Mouse (Mus musculus) lung, postnatal 36 days (tissue): ENCODE measurements around the gene Mrps7.
A peak's percentile ranks its signal among the peaks of the same experiment; 100 is the strongest.

Source experiments
- DNase-seq: peaks from one replicate; pipeline ENCODE4 v3.0.0; 2022; ENCODE audit warnings: mixed read lengths

The Mrps7 gene

DNA sequence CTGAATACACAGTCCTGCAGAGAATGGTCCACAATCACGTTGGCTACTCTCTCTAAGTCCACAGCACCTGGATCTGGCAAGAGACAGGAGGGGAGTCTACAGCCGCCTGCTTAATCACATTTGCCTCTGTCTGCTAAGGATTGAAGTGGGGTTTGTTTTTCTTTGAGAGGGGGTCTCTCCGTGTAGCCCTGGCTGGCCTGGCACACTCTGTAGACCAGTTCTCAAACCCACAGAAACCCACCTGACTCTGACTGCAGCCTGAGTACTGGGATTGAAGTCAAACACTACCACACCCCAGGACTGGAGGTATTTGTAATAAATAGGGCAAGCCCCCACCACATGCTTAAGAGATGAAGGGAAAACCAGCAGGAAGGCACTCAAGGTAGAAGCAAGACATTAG lies 5.9 kb downstream of the Mrps7 start:
- no peak for DNase-seq

GRCm38 (mm10) chr11:115611173-115611572 lies 7.4 kb downstream of the Mrps7 start:
- DNase-seq, result no peak

GRCm38 (mm10) chr11:115612059-115612409 lies 8.3 kb downstream of the Mrps7 start:
- DNase-seq, result peak; percentile 88

- peak; percentile 95 for DNase-seq
Measured at GRCm38 (mm10) chr11:115612410-115613137, 8.8 kb downstream of the Mrps7 start, which contains the start of gene Mif4gd. Gene Mif4gd (minus strand): TSS chr11:115612969.

DNA sequence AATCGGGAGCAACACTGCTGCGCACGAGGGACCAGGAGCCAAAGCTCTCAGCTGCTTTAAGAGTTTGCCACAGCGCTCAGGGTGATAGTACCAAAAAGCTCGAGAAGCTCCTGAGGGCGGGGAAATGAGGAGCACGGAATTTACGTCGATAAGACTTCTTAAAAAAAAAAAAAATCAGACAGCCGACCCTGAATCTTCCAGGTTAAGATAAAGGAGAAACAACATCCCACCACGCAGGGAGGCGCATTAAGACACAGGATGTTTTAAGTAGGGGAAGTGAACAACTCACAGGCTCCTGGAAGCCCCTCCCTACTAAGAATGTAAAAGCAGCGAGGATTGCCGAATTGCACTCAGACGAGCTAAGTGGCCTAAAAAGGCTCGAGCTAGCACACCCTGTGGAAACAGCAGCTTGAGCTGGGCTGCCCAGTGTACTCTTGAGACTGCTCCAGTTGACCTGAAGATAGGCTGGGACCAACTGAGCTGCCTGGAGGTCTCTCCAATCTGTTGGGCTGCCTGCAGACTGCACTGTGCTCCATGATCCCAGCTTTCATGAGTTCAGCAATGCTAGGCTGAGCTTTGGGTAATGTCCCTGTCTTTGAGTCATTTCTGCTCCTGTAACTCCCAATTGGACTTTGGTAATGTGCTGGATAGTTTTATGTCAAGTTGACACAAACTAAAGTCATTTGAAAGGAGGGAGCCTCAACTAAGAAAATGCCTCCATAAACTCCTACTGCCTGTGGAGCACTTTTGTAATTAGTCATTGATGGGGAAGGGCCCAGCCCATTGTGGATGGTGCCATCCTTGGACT lies 9.6 kb downstream of the Mrps7 start:
- DNase-seq, result peak; percentile 59

GRCm38 (mm10) chr11:115614346-115615107 lies 10.8 kb downstream of the Mrps7 start:
- DNase-seq, result no peak

- no peak for DNase-seq
Measured at GRCm38 (mm10) chr11:115615108-115615825, 11.5 kb downstream of the Mrps7 start.

- DNase-seq, result no peak
Measured at GRCm38 (mm10) chr11:115615875-115616274, 12.2 kb downstream of the Mrps7 start.

- DNase-seq, result no peak
Measured at GRCm38 (mm10) chr11:115616371-115616770, 12.6 kb downstream of the Mrps7 start.

- no peak for DNase-seq
Measured at GRCm38 (mm10) chr11:115616893-115617292, 13.2 kb downstream of the Mrps7 start.

DNA sequence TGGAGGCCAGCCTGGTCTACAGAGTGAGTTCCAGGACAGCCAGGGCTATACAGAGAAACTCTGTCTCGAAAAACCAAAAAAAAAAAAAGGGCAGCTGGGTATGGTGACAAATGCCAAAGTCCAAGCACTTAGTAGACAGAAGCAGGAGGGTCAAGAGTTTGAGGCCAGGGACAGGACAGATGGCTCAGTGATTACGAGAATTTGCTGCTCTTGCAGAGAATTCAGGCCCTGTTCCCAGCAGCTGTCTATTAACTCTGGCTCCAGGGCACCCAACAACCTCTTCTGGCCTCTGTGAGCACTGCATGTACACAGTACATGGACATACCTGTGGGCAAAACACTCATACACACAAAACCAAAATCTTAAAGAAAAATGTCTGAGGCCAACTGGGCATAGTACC lies 14.3 kb downstream of the Mrps7 start:
- DNase-seq, result no peak

DNA sequence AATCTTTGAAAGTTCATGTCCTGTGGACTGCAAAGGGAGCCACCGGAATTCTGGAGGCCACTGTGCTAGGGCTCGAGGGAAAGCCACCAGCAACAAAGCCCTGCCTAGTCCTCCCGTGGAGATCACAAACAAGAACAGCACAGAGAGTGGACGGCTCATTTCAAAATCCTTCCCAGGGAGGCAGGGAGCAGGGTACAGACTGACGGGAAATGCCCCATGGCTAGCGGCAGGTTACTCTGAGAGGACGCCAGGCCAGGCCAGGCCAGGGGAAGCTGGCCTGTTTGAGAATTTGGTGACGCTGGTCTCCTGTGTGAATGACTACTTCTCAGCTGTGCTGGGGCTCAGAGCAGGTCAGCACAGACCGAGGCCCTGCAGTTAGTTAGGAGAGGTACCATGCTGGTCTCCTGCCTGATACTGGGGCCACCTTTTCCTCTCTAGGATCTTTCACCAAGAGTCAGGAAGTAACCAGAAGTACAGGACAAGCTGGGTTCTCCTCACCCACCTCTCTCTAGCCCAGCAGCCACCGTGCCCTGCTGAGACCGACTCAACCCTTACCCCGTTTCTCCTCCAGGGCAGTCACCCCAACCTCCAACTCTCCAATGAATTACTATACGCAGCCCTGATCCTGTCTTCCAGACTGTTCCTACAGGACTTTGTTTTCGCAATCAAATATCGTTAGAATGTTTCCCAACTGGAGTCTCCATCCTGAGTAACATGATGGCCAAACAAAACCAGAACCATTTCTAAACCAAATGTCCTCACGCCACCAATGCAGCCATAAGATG lies 15.2 kb downstream of the Mrps7 start:
- no peak for DNase-seq

- no peak for DNase-seq
Measured at GRCm38 (mm10) chr11:115619949-115620348, 16.2 kb downstream of the Mrps7 start.

- DNase-seq, result no peak
Measured at GRCm38 (mm10) chr11:115623487-115624070, 19.9 kb downstream of the Mrps7 start.

DNA sequence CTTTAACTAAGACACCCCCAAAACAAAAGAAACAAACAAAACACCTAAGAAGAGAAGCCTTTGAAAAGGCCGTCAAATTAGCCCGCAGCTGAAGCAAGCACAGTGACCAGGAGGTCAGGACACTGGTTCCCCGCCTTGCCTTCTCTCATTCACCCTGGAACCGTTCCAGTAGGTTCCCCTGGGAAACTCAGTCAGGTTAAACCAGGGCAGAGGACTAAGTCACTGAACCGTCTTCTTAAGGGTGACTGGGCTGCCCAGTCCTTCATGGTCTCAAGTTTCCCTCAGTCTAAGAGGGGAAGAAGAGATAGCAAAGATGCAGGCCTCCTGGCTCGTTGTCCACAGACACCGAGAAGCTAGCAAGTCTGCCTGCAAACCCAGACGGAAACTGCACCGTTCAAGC lies 22.2 kb downstream of the Mrps7 start:
- DNase-seq, result no peak

GRCm38 (mm10) chr11:115626824-115627616 lies 23.3 kb downstream of the Mrps7 start:
- no peak for DNase-seq

GRCm38 (mm10) chr11:115627705-115628464 lies 24.2 kb downstream of the Mrps7 start, which contains the start of gene Slc25a19:
Gene Slc25a19 (minus strand): TSS chr11:115628295.
- peak; percentile 100 for DNase-seq

DNA sequence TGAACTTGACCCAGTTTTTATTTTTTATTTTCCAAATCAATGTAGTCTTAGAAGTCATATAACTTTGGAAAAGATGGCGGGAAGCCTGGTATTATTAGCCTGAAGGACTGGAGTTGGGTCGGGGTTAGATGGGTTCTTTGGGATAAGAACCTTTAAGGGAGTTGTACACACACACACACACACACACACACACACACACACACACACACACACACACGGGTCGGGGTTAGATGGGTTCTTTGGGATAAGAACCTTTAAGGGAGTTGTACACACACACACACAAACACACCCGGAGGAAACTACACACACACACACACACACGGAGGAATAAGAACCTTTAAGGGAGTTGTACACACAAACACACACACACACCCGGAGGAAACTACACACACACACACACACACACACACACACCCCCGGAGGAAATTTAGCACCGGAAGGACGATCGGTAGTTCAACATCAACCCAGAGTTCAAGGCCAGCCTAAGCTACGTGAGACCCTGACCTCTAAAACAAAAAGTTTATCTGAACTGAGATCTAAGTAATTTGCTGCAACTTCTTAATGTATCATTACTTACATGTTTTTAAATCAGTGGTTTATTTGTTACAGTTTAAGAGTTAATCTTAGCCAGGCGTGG lies 24.9 kb downstream of the Mrps7 start:
- DNase-seq, result no peak
